Mouse (Mus musculus) neural tube, embryonic 13.5 days (tissue): Measurements from ENCODE around the gene Wnt3. TPM values are rescaled to one million over a fixed set of nuclear protein-coding genes. Genes with fewer than 3 reads are reported as not detected.

Source experiments
- ATAC-seq: fragments of 200-750 bp; cut with Nextera tagmentation; 2 replicates; pipeline ENCODE4 v1.8.0; 2017; ENCODE audit warnings: low read depth, mild to moderate bottlenecking, moderate TSS enrichment, moderate library complexity
- H3K27ac ChIP-seq: fragments of 300-500 bp; sonication (generic); replicated peaks from 2 replicates; pipeline ENCODE4 v1.5.1; 2015; ENCODE audit warnings: moderate library complexity, mild to moderate bottlenecking, inconsistent platforms
- H3K27me3 ChIP-seq: fragments of 300-500 bp; sonication (generic); 2 replicates; pipeline ENCODE4 v1.6.1; 2015; ENCODE audit warnings: mild to moderate bottlenecking, inconsistent platforms
- H3K36me3 ChIP-seq: fragments of 300-500 bp; sonication (generic); 2 replicates; pipeline ENCODE4 v1.6.1; 2015; ENCODE audit warnings: mild to moderate bottlenecking, inconsistent platforms
- H3K4me1 ChIP-seq: fragments of 300-500 bp; sonication (generic); replicated peaks from 2 replicates; pipeline ENCODE4 v1.6.1; 2015; ENCODE audit warnings: inconsistent platforms
- H3K4me2 ChIP-seq: fragments of 300-500 bp; sonication (generic); 2 replicates; pipeline ENCODE4 v1.6.1; 2015; ENCODE audit warnings: inconsistent platforms, mild to moderate bottlenecking, moderate library complexity
- H3K4me3 ChIP-seq: fragments of 300-500 bp; sonication (generic); 2 replicates; pipeline ENCODE4 v1.5.1; 2015; ENCODE audit warnings: mild to moderate bottlenecking, inconsistent platforms
- H3K9ac ChIP-seq: fragments of 300-500 bp; sonication (generic); 2 replicates; pipeline ENCODE4 v1.6.1; 2015; ENCODE audit warnings: moderate library complexity, mild to moderate bottlenecking, inconsistent platforms
- H3K9me3 ChIP-seq: fragments of 300-500 bp; sonication (generic); 2 replicates; pipeline ENCODE4 v1.6.1; 2016; ENCODE audit warnings: inconsistent platforms
- WGBS: fragments of 180-500 bp; shearing (Covaris S2); methylation state at CpG from one replicate; pipeline ENCODE4 v1.1.7; 2015; 5-methylcytosine and 5-hydroxymethylcytosine counted together
- polyA plus RNA-seq: library from polyadenylated mRNA; unstranded; fragments of >200 nt; fragmentation: Nextera tagmentation; extraction: Ambion mirVana; gene quantifications from 2 replicates; pipeline ENCODE4 v1.2.1, GENCODE M21; 2015

Wnt3 gene
- polyA plus RNA-seq, 1 experiment from 2014 or later: 8.1 TPM

DNA sequence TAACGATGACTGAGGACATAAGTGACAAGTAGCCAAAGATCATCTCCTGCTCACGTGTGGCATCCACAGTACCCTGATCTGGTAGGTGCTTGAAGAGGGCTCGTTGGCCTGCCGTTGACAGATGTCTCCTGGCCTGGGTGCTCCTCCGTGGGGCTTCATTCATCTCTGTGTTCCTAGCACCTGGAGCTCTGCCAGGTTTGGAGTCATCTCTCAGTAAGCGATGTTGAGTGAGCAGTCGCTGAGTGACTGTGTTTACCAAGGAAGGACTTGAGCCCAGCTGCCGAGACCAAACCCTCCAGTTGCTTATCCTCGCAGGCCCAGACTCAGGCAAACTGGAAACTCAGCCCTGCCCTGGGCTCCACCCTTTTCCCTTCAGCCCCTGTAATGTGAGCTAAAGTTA is 27.2 kb downstream of the Wnt3 start:
- no peak overlapping the region for H3K9ac ChIP-seq
- 76% methylated on average over 9 of the region's 9 CpGs for WGBS
- no peak for ATAC-seq
- no peaks in the 10 kb centered on the region for H3K9me3 ChIP-seq
- H3K4me2 ChIP-seq: no peak overlapping the region
- no peaks in the 10 kb centered on the region for H3K4me1 ChIP-seq
- H3K27ac ChIP-seq: no peak overlapping the region
- H3K27me3 ChIP-seq: peaks cover 19% of the 10 kb centered on the region
- no peak overlapping the region for H3K4me3 ChIP-seq
- H3K36me3 ChIP-seq: no peaks in the 10 kb centered on the region

DNA sequence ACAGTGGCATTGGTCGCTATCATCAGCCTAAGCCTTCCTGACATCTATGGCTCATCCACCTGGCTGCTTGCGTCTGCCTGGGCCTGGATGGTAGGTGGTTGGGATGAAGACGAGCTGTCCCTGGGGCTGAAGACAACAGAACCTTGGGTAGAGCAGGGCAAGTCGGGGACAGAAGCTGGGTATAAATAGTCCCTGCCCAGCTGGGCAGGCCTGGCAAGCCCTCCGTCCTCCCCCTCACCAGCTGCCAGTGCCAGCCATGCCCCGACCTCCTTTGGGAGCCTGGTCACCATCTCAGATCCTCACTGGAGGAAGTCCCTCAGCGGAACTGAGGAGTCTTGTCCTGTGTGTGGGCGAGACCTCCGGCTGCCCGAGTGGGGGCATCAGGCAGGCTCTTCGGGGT is 30.2 kb downstream of the Wnt3 start:
- H3K4me3 ChIP-seq: no peak overlapping the region
- peaks cover 23% of the 10 kb centered on the region for H3K4me1 ChIP-seq
- H3K9ac ChIP-seq: no peak overlapping the region
- 89% methylated on average over 11 of the region's 11 CpGs for whole genome bisulfite sequencing
- H3K4me2 ChIP-seq: no peak overlapping the region
- no peaks in the 10 kb centered on the region for H3K9me3 ChIP-seq
- H3K27ac ChIP-seq: no peak overlapping the region
- no peak for ATAC-seq
- H3K27me3 ChIP-seq: peaks cover 12% of the 10 kb centered on the region
- no peaks in the 10 kb centered on the region for H3K36me3 ChIP-seq

DNA sequence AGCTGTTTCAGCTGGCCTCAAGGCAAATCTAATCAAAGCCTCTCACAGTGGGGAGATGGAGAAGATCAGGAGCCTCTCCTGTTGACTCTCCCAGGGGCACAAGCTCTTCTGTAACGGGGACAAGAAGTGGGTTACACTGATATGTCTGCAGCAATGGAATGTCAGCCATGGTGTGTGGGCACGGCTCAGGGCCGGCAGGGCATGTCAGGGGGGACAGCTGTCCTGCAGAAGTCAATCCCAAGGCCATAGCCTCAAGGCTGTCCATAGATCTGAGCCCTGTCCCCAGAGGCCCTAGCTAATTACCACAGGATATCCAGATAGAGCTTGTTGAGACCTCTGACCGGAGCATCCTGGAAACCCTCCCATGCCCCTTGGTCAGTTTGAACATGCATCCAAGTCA is 30.9 kb downstream of the Wnt3 start:
- Histone ChIP-seq H3K27me3 (peaks cover 18% of the 10 kb centered on the region), H3K4me2 (no peak overlapping the region), H3K36me3 (no peaks in the 10 kb centered on the region), H3K9me3 (no peaks in the 10 kb centered on the region), H3K4me1 (peaks cover 30% of the 10 kb centered on the region), H3K9ac (no peak overlapping the region), H3K4me3 (no peak overlapping the region), H3K27ac (no peak overlapping the region)
- ATAC-seq: no peak
- 81% methylated on average over 4 of the region's 4 CpGs for WGBS

DNA sequence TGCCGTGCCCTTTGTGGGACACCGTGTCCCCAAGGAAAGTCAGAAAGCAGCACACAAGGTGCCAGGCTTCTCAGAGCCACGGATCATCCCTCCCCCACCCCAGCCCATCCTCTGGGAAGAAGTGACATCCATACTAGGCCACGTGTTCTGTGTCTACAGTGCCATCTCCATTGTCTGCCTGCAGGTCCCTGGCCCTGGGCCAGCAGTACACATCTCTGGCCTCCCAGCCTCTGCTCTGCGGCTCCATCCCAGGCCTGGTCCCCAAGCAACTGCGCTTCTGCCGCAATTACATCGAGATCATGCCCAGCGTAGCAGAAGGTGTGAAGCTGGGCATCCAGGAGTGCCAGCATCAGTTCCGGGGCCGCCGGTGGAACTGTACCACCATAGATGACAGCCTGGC is 34.0 kb downstream of the Wnt3 start:
- Histone ChIP-seq H3K27ac (peak overlapping the region; percentile 85), H3K27me3 (peaks cover 42% of the 10 kb centered on the region), H3K9me3 (no peaks in the 10 kb centered on the region), H3K4me3 (peak overlapping the region; percentile 55), H3K36me3 (no peaks in the 10 kb centered on the region), H3K4me2 (peak overlapping the region; percentile 91), H3K4me1 (peaks cover 45% of the 10 kb centered on the region), H3K9ac (peak overlapping the region; percentile 90)
- ATAC-seq: peak; percentile 70
- 32% methylated on average over 12 of the region's 12 CpGs for WGBS

DNA sequence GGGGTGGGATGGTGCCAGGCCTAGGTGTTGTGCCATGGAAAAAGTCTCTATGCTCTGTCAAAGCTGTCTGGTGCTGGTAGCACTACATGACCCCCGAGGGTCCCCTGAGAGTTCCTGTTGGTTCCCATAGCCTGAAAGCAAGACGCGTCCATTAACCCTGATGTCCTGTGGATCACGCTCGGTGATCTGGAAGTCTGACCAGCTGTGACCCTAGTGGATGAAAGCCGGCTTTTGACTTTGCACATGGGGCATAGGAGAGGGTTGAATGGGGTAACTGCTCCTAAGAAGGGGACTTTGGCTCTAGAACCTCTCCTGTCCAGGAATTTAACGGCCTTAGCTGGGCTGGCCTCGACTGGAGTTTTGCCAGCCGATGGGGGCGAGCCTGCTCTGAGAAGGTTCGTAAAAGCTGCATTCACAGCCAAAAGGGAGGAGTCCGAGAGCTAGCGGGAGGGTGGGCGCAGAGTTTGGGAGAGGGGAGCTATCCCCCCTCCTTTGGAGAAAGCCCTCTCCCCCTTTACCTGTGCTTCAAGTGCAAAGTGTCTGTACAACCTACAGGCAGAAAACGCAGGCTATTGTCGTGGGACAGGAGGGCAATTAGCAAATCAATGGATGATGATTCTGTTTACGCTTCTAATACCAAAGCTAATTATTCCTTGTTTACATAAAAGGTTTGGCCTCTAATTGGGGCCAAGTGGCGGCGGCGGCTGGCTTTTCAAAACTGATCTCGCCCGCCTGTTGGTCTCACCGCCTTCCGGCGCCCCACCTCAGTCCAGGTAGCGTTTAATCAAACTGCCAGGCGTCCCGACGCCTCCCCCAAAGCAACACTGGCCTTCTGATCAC is 35.0 kb downstream of the Wnt3 start:
- ATAC-seq: no peak; the same call in 1 of the 2 replicates
- 2% methylated on average over 29 of the region's 29 CpGs for WGBS
- H3K9ac ChIP-seq: peak overlapping the region; percentile 90

DNA sequence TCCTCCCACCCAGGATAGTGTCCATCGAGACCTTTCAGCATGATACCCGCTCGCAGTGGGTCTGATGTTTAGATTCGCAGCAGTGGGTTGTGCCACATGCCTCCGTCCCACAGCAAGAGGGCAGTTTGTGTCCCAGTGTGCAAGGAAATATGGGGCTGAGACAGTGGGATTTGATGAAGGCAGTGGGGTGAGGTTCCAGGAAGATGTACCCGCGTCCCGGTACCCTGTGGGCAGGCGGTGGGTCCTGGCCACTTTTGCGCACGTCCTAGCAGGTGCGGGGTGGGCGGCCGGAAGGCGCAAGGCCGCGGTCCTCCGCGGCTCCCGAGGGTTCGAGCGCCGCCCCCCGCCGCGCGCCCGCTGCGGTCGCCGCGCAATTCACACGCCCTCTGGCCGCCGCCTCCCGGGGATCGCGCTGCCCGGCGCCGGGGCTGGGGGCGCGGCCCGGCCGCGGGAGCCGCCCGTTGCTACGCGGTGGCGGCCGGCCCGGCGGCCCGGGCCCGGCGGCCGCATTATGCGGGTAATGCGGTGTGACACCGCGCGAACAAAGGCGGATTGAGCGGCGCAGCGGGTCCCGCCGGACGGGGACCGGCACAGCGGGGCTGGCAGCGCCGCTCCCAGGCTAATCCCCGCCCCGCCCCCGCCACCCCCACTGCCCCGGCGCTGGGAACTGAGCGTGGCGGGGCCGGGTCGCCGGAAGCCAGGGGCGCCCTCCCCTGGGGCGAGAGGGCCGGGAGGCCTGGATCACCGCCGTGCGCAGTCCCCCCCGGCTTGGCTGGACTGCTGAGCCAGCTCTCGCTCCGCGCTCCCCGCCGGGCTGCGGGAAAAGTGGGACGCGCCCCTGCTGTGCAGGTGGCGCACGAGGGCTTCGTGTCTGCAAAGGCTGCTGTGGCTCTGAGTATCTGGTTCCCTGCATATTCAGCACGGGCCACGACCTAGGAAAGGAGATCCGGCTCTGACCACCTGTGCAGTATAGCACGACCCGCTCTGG is 36.0 kb downstream of the Wnt3 start:
- peak overlapping the region; percentile 55 for H3K4me3 ChIP-seq
- peak overlapping the region; percentile 85 for H3K27ac ChIP-seq
- ATAC-seq: peak; percentile 59
- peak overlapping the region; percentile 91 for H3K4me2 ChIP-seq
- H3K9ac ChIP-seq: peak overlapping the region; percentile 90
- peaks cover 51% of the 10 kb centered on the region for H3K27me3 ChIP-seq
- H3K9me3 ChIP-seq: no peaks in the 10 kb centered on the region
- H3K36me3 ChIP-seq: no peaks in the 10 kb centered on the region
- WGBS: under 1% methylated on average over 91 of the region's 107 CpGs
- H3K4me1 ChIP-seq: peaks cover 48% of the 10 kb centered on the region

More for the DNA sequence above, 35.0 kb downstream of the Wnt3 start:
- Histone ChIP-seq H3K4me3 (peak overlapping the region; percentile 55), H3K4me2 (peak overlapping the region; percentile 91), H3K36me3 (no peaks in the 10 kb centered on the region), H3K27me3 (peaks cover 48% of the 10 kb centered on the region), H3K27ac (peak overlapping the region; percentile 85), H3K9me3 (no peaks in the 10 kb centered on the region), H3K4me1 (peaks cover 45% of the 10 kb centered on the region)

DNA sequence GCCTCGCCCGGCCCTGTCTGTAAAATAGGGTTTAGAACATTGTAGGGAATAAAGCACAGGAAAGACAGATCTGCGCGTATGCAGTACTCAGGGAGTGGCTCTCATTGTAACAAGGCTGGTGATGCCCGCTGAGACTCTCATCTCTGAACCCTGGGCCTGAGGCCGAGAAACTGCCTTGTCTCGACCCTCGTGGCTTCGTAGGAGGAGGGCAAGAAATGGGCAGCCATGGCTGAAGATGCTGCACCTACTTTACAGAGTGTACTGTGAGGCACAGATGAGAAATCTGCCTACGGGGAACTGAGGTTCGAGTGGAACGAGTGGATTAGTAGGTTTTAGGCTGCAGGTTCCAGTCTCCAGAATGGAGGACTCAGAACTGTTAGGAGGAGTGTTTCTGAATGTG is 36.7 kb downstream of the Wnt3 start:
- Histone ChIP-seq H3K27me3 (peaks cover 53% of the 10 kb centered on the region), H3K27ac (peak overlapping the region; percentile 85), H3K4me3 (peak overlapping the region; percentile 55), H3K9me3 (no peaks in the 10 kb centered on the region), H3K4me1 (peaks cover 55% of the 10 kb centered on the region), H3K36me3 (no peaks in the 10 kb centered on the region), H3K9ac (peak overlapping the region; percentile 90), H3K4me2 (peak overlapping the region; percentile 91)
- no peak; the same call in 1 of the 2 replicates for ATAC-seq
- WGBS: 11% methylated on average over 12 of the region's 12 CpGs

DNA sequence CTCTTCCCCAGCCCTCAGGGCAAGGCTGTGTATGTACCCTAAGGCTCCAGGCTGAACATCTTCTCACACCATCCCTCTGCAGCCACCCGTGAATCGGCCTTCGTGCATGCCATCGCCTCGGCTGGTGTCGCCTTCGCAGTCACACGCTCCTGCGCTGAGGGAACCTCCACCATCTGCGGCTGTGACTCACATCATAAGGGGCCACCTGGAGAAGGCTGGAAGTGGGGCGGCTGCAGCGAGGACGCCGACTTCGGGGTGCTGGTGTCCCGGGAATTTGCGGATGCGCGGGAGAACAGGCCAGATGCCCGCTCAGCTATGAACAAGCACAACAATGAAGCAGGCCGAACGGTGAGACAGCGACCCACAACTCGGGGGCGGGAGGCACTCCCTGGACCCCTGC is 37.3 kb downstream of the Wnt3 start:
- Histone ChIP-seq H3K36me3 (no peaks in the 10 kb centered on the region), H3K4me1 (peaks cover 61% of the 10 kb centered on the region), H3K27me3 (peaks cover 53% of the 10 kb centered on the region), H3K9me3 (no peaks in the 10 kb centered on the region), H3K4me2 (peak overlapping the region; percentile 91), H3K27ac (no peak overlapping the region), H3K4me3 (peak overlapping the region; percentile 55; the same call in 1 of the 2 replicates), H3K9ac (peak overlapping the region; percentile 18; the same call in 1 of the 2 replicates)
- WGBS: 42% methylated on average over 25 of the region's 25 CpGs
- ATAC-seq: no peak

DNA sequence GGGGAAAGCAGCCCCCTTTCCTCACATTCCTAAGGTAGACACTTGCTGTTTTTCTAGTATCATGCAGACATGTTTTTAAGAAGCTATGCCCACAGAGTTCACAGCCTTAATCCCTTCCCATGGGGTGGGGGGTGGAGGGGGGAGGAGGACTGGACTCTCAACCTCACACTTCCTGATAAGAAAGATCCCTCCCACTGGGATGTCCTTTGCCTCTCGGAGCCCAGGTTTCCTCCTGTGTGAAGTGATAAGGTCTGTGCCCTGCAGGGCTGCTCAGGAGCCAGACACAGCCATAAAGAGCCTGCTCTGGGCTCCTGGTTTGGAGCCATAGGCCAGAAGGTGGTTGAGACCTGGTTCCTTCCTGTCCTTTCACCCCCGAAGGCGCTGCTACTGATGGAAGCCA is 40.9 kb downstream of the Wnt3 start:
- ATAC-seq: no peak
- Histone ChIP-seq H3K4me1 (peaks cover 33% of the 10 kb centered on the region), H3K4me2 (no peak overlapping the region), H3K36me3 (peaks cover 27% of the 10 kb centered on the region), H3K27ac (no peak overlapping the region), H3K9me3 (no peaks in the 10 kb centered on the region), H3K27me3 (peaks cover 36% of the 10 kb centered on the region), H3K4me3 (no peak overlapping the region), H3K9ac (no peak overlapping the region)
- WGBS: 49% methylated on average over 3 of the region's 3 CpGs

DNA sequence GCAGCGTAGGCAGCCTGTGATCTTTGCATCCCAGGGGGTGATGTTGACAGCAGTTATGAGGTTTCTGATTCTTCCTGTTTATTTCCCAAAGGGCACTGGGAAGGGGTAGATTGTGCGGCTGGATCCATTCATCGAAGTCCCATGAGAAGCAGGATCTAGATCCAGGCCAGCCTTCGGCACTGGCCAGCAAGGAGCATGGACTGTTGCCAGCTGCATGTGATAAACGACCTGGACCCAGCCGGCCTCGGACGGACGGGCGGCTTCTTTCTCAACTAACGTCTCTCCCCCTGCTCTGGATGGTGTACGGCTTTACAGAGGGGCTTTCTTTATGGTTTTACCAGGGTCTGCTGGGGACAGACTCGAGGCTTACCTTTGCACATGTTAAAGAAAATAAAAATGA is 42.0 kb downstream of the Wnt3 start:
- Histone ChIP-seq H3K9ac (no peak overlapping the region), H3K4me1 (peaks cover 23% of the 10 kb centered on the region), H3K4me3 (no peak overlapping the region), H3K27ac (no peak overlapping the region; the same call in 1 of the 2 replicates), H3K4me2 (no peak overlapping the region), H3K9me3 (no peaks in the 10 kb centered on the region), H3K36me3 (peaks cover 29% of the 10 kb centered on the region), H3K27me3 (peaks cover 31% of the 10 kb centered on the region)
- no peak for ATAC-seq
- 23% methylated on average over 13 of the region's 13 CpGs for WGBS

DNA sequence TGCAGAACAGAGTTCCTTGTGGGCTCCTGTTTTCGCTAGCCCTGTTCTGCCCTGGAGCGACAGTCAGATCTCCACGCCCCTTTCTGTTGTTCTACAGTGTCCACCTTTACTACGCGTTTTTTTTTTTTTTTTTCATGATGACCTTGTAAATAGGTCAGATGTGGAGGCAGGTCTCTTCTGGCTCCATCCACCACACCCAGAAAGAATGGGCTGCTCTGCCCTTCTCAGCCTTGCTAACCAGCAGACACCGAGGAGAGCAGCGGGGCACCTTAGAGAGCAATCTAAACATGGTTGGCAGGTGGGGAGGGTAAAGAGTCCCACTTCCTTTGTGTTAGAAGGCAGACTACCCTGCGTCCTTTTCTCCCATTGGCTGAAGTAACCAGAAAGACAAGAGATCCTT is 42.8 kb downstream of the Wnt3 start:
- H3K27ac ChIP-seq: no peak overlapping the region
- no peak for ATAC-seq
- H3K4me1 ChIP-seq: peaks cover 17% of the 10 kb centered on the region
- peaks cover 35% of the 10 kb centered on the region for H3K36me3 ChIP-seq
- 87% methylated on average over 8 of the region's 8 CpGs for WGBS
- no peaks in the 10 kb centered on the region for H3K9me3 ChIP-seq
- no peak overlapping the region for H3K4me3 ChIP-seq
- no peak overlapping the region for H3K9ac ChIP-seq
- no peak overlapping the region for H3K4me2 ChIP-seq
- peaks cover 24% of the 10 kb centered on the region for H3K27me3 ChIP-seq

DNA sequence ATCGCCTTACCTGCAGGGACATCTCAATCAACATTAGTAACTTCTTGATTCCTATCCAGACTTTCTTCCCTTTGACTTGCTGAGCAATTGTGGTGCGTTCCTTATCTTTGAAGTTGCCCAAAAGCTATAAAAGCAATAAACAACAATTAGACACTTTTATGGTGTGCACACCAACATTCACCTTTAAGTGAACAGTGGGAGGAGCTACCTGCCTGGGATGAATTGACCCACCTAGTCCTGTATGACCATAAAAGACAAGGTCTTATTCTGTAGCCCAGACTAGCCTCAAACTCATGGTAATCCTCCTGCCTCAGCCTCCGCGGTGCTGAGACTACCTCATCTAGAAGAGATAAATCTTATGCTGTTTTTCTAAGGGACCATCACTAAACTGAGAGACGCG is 53.3 kb downstream of the Wnt3 start:
- Histone ChIP-seq H3K36me3 (peaks cover 57% of the 10 kb centered on the region), H3K4me2 (no peak overlapping the region), H3K27ac (no peak overlapping the region), H3K4me3 (no peak overlapping the region), H3K9me3 (no peaks in the 10 kb centered on the region), H3K4me1 (no peaks in the 10 kb centered on the region), H3K27me3 (no peaks in the 10 kb centered on the region), H3K9ac (no peak overlapping the region)
- WGBS: 89% methylated on average over 6 of the region's 6 CpGs
- ATAC-seq: no peak
